Mouse (Mus musculus) adrenal gland, adult 18-20 months (tissue): ENCODE results near the gene Lsm2. TPM values are rescaled to one million over a fixed set of nuclear protein-coding genes. Genes with fewer than 3 reads are reported as not detected.
"Not testable (repeated sequence)": the region's sequence is repeated elsewhere in the genome, so short reads cannot be mapped to it uniquely, and the experiment has no call there.

ENCODE experiments used
- DNase-seq, 2 experiments: peaks; one replicate each; pipeline ENCODE4 v3.0.0; 2021 to 2022; ENCODE audit warnings: low spot score in 2 of 2
- long read RNA-seq, 2 experiments: library from polyadenylated mRNA; stranded (forward); transcript quantifications; one replicate each; pipeline ENCODE4 v2.0.0; 2021
- total RNA-seq, 2 experiments: library from RNA; stranded (reverse); gene quantifications; 1 replicate in 1 of 2; 2 replicates in 1 of 2; pipeline ENCODE4 v1.2.3; 2021

Lsm2 gene
- 10 to 100 TPM; 31.9 to 34.5 TPM for total RNA-seq
- long read RNA-seq, experiment 1, transcript Lsm2-202 (5 exons, 840 nt), result major isoform, 15 of 20 reads
- long read RNA-seq, experiment 1, partial matches to known transcripts, result 1 of 20 reads
- long read RNA-seq, experiment 1, other reads (novel, unspliced or antisense), result 1 of 20 reads
- long read RNA-seq, experiment 2, transcript Lsm2-202 (5 exons, 840 nt), result major isoform, 16 of 23 reads
- long read RNA-seq, experiment 2, partial matches to known transcripts, result 0 of 23 reads
- long read RNA-seq, experiment 2, other reads (novel, unspliced or antisense), result 3 of 23 reads

DNA sequence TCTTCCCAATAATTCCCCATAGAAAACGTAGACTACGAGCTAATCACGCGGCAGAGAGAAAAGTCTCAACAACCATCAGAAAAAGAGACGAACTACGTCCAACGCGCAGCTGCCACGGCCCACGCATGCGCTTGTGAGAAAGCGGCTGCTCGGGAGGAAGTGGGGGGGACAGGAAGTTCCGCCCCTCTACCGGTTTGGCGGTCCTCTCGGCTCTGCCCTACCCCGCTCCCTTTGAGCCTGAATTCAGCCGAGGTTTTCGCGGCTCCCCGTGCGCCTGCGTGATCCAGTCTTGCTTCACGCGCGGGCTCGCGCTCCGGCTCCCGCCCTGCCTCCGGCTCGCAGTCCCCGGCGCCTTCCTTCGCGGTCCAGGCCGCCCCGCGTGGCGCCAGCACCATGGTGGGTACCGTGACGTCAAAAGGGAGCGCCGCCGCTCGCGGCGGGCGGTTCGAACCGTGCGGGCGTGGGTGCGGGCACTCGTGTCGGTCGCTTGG lies at the start of gene Lsm2:
TSS of gene Lsm2 (plus strand) at position 173 of the 491 bp plus-strand sequence.
- DNase-seq, result peak; percentile 84 to 90

DNA sequence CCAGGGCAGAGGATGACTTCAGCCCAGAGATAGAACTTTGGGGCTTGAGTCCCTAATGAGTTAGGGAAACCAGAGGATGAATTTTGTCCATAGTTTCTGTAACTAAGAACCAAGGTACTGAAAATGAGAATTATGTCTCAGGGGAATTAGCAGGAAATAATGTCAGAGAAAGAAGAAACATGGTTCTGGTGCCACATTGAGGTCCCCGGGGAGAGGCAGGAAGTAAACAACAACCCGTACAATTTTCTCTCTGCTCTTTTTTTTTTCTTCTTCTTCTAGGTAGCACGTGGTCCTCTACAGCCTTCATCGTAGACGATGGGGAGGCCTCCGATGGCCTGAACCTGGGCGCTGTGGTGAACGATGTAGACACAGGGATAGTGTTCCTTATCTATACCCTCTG lies 49.4 kb upstream of the Lsm2 start:
- no peak for DNase-seq

- DNase-seq, result no peak
Measured at GRCm38 (mm10) chr17:34934031-34934430, 47.6 kb upstream of the Lsm2 start.

GRCm38 (mm10) chr17:34934830-34935229 lies 46.8 kb upstream of the Lsm2 start:
- DNase-seq, result no peak

GRCm38 (mm10) chr17:34937960-34938505 lies 43.6 kb upstream of the Lsm2 start:
- no peak for DNase-seq

DNA sequence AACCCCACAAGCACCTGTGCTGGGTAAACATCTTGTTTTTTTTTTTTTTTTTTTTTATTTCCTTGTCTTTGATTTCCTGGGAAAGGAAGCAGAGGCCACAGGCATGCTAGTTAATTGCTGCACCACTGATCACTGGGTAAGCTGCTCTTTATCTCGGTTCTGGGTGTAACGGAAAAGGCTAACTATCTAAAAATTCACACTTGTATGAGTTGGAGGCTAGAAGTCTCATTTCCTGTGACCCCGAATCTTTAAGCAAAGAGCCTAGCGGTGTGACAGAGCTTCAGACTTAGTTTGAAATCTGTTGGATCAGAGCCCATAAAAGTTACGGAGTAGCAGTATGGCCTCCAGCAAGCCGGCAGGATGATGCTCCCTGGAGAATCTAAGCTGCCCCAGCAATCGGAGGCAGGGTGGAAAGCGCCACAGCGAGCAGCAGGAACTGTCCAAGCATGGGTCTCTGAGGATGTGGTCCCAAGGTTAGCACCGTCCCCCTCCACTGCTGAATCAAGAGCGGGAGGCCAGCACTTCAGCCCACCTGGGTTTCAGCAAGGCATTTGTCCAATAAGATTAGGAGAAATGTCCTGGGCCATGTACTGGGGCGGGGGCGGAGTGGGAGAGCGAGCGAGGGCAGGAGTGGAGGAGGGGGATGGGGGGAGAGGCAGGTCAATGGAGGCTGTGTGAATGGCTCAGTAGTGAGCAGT lies 40.2 kb upstream of the Lsm2 start:
- DNase-seq, result no peak

DNA sequence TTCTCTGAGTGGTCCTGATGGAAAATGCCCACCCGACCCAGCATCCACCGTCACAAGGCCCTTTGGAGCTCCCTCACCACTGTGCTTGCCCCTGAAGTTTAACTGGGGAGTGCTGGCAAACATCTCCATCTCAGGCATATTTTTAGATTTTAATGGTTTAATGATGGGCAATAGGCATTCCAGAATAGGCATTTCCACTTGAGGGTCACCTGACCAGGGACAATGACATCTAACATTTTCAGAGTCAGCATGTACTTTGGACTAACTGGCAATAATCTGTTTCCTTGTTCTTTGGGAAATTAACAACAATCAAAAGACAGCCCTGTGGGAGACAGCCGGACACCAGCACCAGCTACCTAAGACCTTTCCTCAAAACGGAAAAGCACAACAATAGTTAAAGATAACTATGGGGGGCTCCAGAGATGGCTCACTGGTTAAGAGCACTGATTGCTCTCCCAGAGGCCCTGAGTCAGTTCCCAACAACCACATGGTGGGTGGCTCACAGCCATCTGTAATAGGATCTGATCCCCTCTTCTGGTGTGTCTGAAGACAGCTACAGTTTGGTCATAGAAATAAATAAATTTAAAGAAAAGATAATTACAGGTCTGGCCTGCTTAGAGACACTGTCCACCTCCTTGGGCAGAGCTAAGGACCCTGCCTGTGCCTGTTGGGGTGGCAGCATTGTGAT lies 38.4 kb upstream of the Lsm2 start:
- DNase-seq, result no peak

DNA sequence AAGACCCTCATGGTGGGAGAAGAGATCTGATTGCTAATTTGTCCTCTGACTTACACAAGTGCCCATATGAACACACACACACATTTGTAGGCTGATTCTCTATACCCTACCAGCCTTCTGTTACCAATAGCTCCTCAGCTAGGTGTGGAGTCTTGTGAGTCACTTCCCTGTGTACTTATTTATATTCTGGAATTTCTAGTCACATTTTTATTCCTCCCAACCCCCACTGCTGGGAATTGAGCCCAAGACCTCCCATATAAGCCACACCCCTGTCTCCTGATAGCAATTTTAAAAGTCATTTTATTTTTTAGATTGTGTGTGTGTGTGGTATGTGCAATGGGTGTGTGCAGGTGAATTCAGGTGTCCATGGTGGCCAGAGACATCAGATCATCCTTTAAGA lies 37.3 kb upstream of the Lsm2 start:
- DNase-seq, result no peak

- DNase-seq, result no peak
Measured at GRCm38 (mm10) chr17:34946486-34947140, 35.0 kb upstream of the Lsm2 start.

GRCm38 (mm10) chr17:34947606-34948005 lies 34.1 kb upstream of the Lsm2 start:
- no peak for DNase-seq

DNA sequence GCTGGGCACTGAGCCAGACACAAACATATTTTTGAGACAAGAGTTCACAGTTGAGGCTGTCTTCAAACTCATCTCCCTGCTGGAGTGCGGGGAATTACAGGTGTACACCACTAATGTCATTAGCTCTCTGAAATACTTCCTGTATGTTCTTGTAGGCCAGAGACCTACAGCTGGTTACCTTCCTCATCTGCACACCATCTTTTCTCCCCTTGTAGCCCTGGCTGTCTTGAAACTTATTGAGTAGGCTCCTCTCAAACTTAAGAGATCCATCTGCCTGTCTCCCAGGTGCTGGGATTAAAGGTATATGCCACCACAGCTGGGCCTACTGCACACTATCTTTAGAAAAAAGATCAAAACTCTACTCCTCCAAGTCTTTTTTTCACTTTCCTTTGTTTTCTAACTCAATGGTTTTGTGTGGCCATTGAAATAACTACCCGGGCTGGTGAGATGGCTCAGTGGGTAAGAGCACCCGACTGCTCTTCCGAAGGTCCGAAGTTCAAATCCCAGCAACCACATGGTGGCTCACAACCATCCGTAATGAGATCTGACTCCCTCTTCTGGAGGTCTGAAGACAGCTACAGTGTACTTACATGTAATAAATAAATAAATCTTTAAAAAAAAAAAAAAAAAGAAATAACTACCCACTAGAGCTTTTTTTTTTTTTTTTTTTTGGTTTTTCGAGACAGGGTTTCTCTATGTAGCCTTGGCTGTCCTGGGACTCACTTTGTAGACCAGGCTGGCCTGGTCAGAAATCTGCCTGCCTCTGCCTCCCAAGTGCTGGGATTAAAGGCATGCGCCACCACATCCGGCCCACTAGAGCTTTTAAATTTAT lies 32.7 kb upstream of the Lsm2 start:
- not testable (repeated sequence) for DNase-seq

- no peak for DNase-seq
Measured at GRCm38 (mm10) chr17:34949553-34949969, 32.1 kb upstream of the Lsm2 start.

DNA sequence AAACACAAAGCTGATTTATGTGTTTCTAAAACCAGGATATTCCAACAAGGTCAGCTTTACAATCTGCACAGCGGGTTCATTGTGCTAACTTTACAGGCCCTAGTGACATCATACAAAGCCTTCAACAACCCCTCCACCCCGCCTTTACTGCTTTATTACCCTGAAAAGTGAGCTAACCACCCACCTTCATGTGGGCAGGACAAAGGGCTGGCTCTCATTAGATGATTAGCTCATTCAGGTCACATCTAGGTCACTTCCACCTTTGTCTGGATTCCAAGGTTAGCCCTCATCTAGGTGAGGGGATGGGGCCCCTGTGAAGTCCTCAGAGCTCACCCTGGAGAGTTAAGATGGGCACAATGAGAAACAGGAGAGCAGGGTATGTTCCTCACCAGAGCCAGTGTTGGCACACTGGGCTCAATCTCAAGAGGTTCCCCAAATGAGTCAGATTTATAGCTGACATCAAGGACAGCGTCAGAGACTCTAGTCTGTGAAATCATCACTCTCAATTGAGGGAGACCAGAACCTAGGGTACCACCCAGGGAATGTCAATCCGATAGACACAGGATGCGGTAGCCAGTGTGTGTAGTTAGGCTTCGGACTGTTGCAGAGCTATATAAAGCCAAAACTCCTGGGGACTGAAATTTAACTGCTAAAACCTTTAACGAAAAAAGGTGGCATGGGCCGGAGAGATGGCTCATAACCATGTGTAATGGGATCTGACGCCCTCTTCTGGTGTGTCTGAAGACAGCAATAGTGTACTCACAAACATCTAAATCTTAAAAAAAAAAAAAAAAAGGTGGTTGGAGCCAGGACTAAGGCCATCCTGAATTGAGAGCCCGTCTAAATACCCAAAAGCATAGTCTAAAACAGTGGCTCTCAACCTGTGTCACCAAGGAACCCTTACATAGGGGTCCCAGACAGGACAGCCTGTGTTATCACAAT lies 30.9 kb upstream of the Lsm2 start:
- no peak for DNase-seq

DNA sequence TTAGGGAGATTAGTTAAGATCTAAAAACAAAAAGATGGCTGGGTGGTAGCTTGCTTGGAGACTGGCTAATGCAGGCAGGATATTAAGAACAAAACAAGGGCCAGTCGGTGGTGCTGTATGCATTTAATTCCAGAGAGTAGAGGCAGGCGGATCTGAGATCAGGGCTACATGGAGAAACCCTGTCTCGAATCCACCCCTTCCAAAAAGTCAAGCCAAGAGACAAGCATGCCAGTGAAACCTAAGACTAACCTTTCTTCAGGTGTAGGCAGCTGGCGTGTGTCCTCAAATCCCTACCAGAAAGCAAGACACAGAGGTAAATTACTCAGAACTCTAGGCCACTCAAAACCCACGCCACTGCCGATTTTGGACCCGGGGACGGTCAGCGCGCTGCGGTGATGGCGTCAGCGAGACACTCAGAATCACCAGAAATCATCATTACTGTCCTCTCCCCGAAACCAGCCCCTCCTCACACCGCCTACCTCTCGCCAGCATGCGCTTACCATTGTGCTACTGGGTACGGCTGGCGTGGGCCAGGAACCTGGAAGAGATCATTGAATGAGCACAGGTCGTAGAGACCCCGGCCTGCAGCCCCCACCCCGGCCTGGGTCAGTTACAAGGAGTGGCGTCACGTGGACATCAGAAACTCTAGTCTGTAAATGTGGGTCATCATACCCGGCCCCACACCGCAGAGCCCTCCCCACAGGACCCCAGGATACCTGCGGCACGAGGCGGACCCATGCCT lies 29.9 kb upstream of the Lsm2 start:
- no peak for DNase-seq

DNA sequence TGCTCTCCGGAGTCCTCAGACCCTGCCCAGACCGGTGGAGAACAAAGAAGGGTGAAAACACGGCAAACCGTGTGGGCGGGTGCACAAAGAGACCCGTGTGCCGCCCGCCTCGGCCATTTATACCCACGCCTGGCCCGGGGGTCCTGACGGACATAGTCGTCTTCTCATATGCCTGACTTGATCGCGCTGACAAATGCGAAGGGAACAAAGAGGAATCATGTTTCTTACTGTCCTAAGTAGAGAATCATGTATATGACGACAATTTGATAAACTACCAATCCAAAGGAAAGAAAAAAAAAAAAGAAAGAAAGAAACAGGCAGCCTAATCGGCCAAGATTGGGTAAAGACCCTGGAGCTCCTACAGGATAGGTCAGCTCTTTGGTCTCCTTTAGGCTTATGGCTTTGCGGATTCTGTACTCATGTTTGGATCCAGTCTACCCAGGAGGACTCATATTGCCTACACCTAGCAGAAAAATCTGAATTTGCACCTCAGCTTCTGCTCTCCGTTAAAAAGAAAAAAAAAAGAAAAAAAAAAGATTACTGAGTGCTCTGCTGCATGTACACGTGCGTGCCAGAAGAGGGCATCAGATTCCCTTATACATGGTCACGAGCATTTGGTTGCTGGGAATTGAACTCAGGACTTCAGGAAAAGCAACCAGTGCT lies 29.2 kb upstream of the Lsm2 start:
- DNase-seq, result peak; percentile 80

DNA sequence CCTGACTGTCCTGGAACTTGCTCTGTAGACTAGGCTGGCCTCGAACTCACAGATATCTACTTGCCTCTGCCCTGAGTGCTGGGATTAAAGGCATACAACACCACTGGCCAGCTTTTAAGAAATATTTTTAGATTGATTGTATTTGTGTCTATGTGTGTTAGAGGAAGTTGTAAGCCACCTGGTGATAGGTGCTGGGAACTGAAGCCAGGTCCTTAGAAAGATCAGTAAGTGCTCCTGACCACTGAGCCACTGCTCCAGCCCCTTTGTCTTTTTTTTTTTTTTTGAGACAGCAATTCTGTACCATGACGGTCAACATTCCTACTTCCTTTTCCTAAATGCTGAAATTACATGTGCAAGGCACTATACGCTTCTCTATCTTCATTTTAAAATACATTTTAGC lies 28.4 kb upstream of the Lsm2 start:
- DNase-seq, result no peak

GRCm38 (mm10) chr17:34953904-34954303 lies 27.8 kb upstream of the Lsm2 start:
- DNase-seq, result no peak

DNA sequence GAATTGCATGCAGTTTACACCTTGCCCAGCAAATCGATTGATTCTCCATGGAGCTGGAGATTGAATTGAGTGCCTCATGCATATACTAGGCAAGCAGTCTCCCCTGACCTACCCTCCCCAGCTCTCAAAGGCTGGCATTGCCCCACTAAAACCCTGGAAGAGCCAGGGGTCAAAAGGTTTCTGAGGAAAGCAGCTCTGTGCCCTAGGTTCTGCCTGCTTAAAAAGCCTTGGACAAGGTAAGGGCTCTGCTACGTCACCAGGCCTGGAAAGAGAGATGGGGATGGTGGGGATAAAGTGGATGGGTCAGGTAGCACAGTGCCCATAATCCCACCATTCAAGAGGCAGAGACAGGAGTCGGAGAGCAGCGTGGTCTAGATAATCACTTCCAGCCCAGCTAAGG lies 26.8 kb upstream of the Lsm2 start:
- DNase-seq, result no peak
